In the genomic region with DNA sequence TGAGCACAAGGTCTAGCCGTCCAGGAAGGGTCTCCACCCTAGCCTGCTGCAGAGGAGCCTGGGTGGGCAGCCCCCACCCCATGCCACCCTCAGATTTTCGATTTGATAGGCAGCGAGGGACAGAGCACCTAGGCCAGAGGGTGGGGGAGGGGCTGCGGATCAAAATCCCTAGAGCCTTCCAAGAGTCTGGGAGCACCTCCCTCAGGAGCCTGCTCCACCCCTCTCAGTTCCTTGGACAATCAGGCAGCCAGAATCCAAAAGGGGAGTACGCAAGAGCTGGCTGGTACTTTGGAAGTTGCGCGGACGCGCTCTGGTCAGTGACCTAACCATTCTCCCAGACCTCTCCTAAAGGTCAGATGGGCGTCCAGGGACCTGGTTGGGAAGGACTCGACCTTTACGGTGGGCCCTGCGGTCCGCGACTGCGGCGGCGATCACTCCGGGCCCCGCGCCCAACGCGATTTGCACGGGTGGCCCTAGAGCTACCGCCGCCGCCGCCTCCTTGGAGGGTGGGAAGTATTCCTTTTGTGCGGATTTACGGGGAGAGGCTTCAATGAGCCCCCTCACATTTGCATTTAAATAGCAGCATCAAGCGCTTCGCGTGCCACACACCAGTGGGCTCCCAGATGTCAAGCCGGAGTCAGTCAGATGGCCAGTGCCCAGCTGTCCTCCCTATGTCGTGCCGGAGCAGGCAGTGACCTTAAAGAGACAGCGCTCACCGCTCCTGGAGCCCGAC, we compare ENCODE assay signal across 9 mouse cellular contexts. TPM values are rescaled to one million over a fixed set of nuclear protein-coding genes. Genes with fewer than 3 reads are reported as not detected.
DNase-seq lines count a peak whose midpoint lies in the region; ATAC-seq and TF ChIP-seq lines count a peak whose summit lies in the region.
"Had no signal": no experiment of that assay in that cellular context is flagged by ENCODE, and none has a peak within 500 bp of the region (broad histone marks: within the 10 kb centered on the region; RNA-seq: fewer than 3 reads in every experiment).

No protein-coding gene starts in this region.

- H3K27ac ChIP-seq in forebrain, embryonic 10.5 days, result peak overlapping the region; percentile 62; the same call in 1 of the 2 replicates
- H3K27ac ChIP-seq in forebrain, postnatal 0 days (ENCODE audit: low read depth, low read length), result no peak overlapping the region
- peak overlapping the region; percentile 77 for H3K27ac ChIP-seq in embryonic facial prominence, embryonic 10.5 days (replicated peaks)
- peak overlapping the region; percentile 98 for H3K27ac ChIP-seq in hindbrain, embryonic 13.5 days
- H3K27ac ChIP-seq in midbrain, postnatal 0 days (ENCODE audit: low read depth, low read length), result peak overlapping the region; percentile 57
- H3K27ac ChIP-seq: liver, embryonic 13.5 days had no signal

- peak; percentile 53 for DNase-seq in forebrain, embryonic 10.5 days (ENCODE audit: extremely low spot score, low spot score)
- no peak for DNase-seq in forebrain, postnatal 0 days
- peak; percentile 62 for DNase-seq in embryonic facial prominence, embryonic 10.5 days (ENCODE audit: low spot score)
- DNase-seq in midbrain, postnatal 0 days (ENCODE audit: low spot score), result peak; percentile 78
- no peak for DNase-seq in adrenal gland, postnatal 4 days (ENCODE audit: low spot score in 2 of 2)
- DNase-seq in ovary, postnatal 14 days (ENCODE audit: low spot score), result no peak
- DNase-seq: liver, embryonic 13.5 days had no signal

- no peak overlapping the region for H3K4me2 ChIP-seq in forebrain, postnatal 0 days (ENCODE audit: low read depth)
- H3K4me2 ChIP-seq in hindbrain, embryonic 13.5 days, result peak overlapping the region; percentile 77
- peak overlapping the region; percentile 81 for H3K4me2 ChIP-seq in midbrain, postnatal 0 days (ENCODE audit: low read depth, low read length, poor library complexity, severe bottlenecking)
- H3K4me2 ChIP-seq: liver, embryonic 13.5 days had no signal

- WGBS in forebrain, embryonic 10.5 days, result under 1% methylated on average over 39 of the region's 39 CpGs
- 1% methylated on average over 39 of the region's 39 CpGs for WGBS in forebrain, postnatal 0 days
- WGBS in embryonic facial prominence, embryonic 10.5 days, result under 1% methylated on average over 39 of the region's 39 CpGs
- WGBS in hindbrain, embryonic 13.5 days, result under 1% methylated on average over 39 of the region's 39 CpGs
- WGBS in midbrain, postnatal 0 days, result 1% methylated on average over 33 of the region's 39 CpGs

- H3K27me3 ChIP-seq in forebrain, embryonic 10.5 days (ENCODE audit: poor library complexity, severe bottlenecking), result peaks cover 100% of the 10 kb centered on the region
- H3K27me3 ChIP-seq in forebrain, postnatal 0 days (ENCODE audit: insufficient read depth, low read length), result peaks cover 90% of the 10 kb centered on the region
- peaks cover 99% of the 10 kb centered on the region for H3K27me3 ChIP-seq in embryonic facial prominence, embryonic 10.5 days (replicated peaks; ENCODE audit: low read depth, poor library complexity, severe bottlenecking)
- peaks cover 63% of the 10 kb centered on the region for H3K27me3 ChIP-seq in hindbrain, embryonic 13.5 days
- H3K27me3 ChIP-seq in midbrain, postnatal 0 days (ENCODE audit: insufficient read depth, low read length), result peaks cover 41% of the 10 kb centered on the region

- H3K4me3 ChIP-seq in forebrain, embryonic 10.5 days, result peak overlapping the region; percentile 40
- H3K4me3 ChIP-seq in forebrain, postnatal 0 days (ENCODE audit: low read depth, low read length), result no peak overlapping the region
- peak overlapping the region; percentile 87 for H3K4me3 ChIP-seq in embryonic facial prominence, embryonic 10.5 days
- H3K4me3 ChIP-seq in hindbrain, embryonic 13.5 days, result peak overlapping the region; percentile 52
- H3K4me3 ChIP-seq in midbrain, postnatal 0 days (ENCODE audit: low read depth, low read length), result peak overlapping the region; percentile 18
- H3K4me3 ChIP-seq: liver, embryonic 13.5 days had no signal

- H3K4me1 ChIP-seq in forebrain, embryonic 10.5 days, result peaks cover 91% of the 10 kb centered on the region
- no peaks in the 10 kb centered on the region for H3K4me1 ChIP-seq in forebrain, postnatal 0 days (ENCODE audit: insufficient read depth)
- H3K4me1 ChIP-seq in embryonic facial prominence, embryonic 10.5 days, result peaks cover 84% of the 10 kb centered on the region
- peaks cover 88% of the 10 kb centered on the region for H3K4me1 ChIP-seq in hindbrain, embryonic 13.5 days (replicated peaks)
- no peaks in the 10 kb centered on the region for H3K4me1 ChIP-seq in midbrain, postnatal 0 days (ENCODE audit: insufficient read depth, low read length)

- TF ChIP-seq CTCF in forebrain, postnatal 0 days (IDR thresholded peaks at IDR 0.05; ENCODE audit: low read depth), result no peak
- no peak for TF ChIP-seq CTCF in midbrain, postnatal 0 days (IDR thresholded peaks at IDR 0.05)

- no peak overlapping the region for H3K9ac ChIP-seq in forebrain, postnatal 0 days
- peak overlapping the region; percentile 99 for H3K9ac ChIP-seq in hindbrain, embryonic 13.5 days
- H3K9ac ChIP-seq in midbrain, postnatal 0 days (replicated peaks; ENCODE audit: low read length, poor library complexity, severe bottlenecking), result peak overlapping the region; percentile 29
- H3K9ac ChIP-seq: liver, embryonic 13.5 days had no signal

- H3K9me3 ChIP-seq in forebrain, embryonic 10.5 days, result no peaks in the 10 kb centered on the region
- H3K9me3 ChIP-seq in forebrain, postnatal 0 days (ENCODE audit: low read length), result no peaks in the 10 kb centered on the region
- no peaks in the 10 kb centered on the region for H3K9me3 ChIP-seq in embryonic facial prominence, embryonic 10.5 days
- no peaks in the 10 kb centered on the region for H3K9me3 ChIP-seq in hindbrain, embryonic 13.5 days
- H3K9me3 ChIP-seq in midbrain, postnatal 0 days (ENCODE audit: low read length), result no peaks in the 10 kb centered on the region
- H3K9me3 ChIP-seq: liver, embryonic 13.5 days had no signal

- ATAC-seq in forebrain, postnatal 0 days, result no peak
- ATAC-seq in hindbrain, embryonic 13.5 days (ENCODE audit: low FRiP score), result 0 out of 2 replicates have a peak, but pooled peaks have one; percentile 8
- no peak for ATAC-seq in midbrain, postnatal 0 days (ENCODE audit: low FRiP score)
- ATAC-seq in inflammation-experienced regulatory T-cells, adult 6 months, result no peak

- H3K36me3 ChIP-seq in forebrain, embryonic 10.5 days (replicated peaks), result no peaks in the 10 kb centered on the region
- no peaks in the 10 kb centered on the region for H3K36me3 ChIP-seq in forebrain, postnatal 0 days (ENCODE audit: insufficient read depth)
- H3K36me3 ChIP-seq in embryonic facial prominence, embryonic 10.5 days (replicated peaks), result no peaks in the 10 kb centered on the region; the same call in 1 of the 2 replicates
- no peaks in the 10 kb centered on the region for H3K36me3 ChIP-seq in hindbrain, embryonic 13.5 days
- H3K36me3 ChIP-seq in midbrain, postnatal 0 days (ENCODE audit: insufficient read depth, low read length), result no peaks in the 10 kb centered on the region
- H3K36me3 ChIP-seq: liver, embryonic 13.5 days had no signal

RNA-seq across cellular contexts. Expression of a gene that starts 2.8 kb away (rescaled TPM):
- polyA plus RNA-seq in forebrain, embryonic 10.5 days (2016; fragmentation: Nextera tagmentation; extraction: Ambion mirVana), result 1.3 TPM in 2 replicates
- 5.8 and 14.0 TPM in 2 replicates for total RNA-seq in forebrain, postnatal 0 days (2014; rRNA removed)
- 0.39 and 0.67 TPM in 2 replicates for polyA plus RNA-seq in forebrain, postnatal 0 days (2015; fragmentation: Nextera tagmentation; extraction: Ambion mirVana)
- polyA plus RNA-seq in embryonic facial prominence, embryonic 10.5 days (2016; fragmentation: Nextera tagmentation; extraction: Ambion mirVana), result 8.4 and 9.4 TPM in 2 replicates
- 22.2 and 27.7 TPM in 2 replicates for polyA plus RNA-seq in hindbrain, embryonic 13.5 days (2015; fragmentation: Nextera tagmentation; extraction: Ambion mirVana)
- 90.4 and 103 TPM in 2 replicates for total RNA-seq in midbrain, postnatal 0 days (2014; rRNA removed)
- polyA plus RNA-seq in midbrain, postnatal 0 days (2015; fragmentation: Nextera tagmentation; extraction: Ambion mirVana), result 5.3 and 7.1 TPM in 2 replicates
- not detected for polyA plus RNA-seq in inflammation-experienced regulatory T-cells, adult 6 months (2017; shearing (Covaris generic))
- total RNA-seq in adrenal gland, postnatal 4 days (2021), result 1 to 10 TPM; 8.7 to 9.7 TPM

Comparison
In these comparisons a context has a peak if more than half of its experiments do, and no peak if none do; other contexts are left out.
1. DNase-seq: peak in forebrain, embryonic 10.5 days (single experiment), embryonic facial prominence, embryonic 10.5 days (single experiment) and midbrain, postnatal 0 days (single experiment); none in forebrain, postnatal 0 days (single experiment), adrenal gland, postnatal 4 days (0 of 2) and ovary, postnatal 14 days (single experiment).